Mouse (Mus musculus): Measurements from ENCODE around the gene Lpp.

Lpp gene

DNA sequence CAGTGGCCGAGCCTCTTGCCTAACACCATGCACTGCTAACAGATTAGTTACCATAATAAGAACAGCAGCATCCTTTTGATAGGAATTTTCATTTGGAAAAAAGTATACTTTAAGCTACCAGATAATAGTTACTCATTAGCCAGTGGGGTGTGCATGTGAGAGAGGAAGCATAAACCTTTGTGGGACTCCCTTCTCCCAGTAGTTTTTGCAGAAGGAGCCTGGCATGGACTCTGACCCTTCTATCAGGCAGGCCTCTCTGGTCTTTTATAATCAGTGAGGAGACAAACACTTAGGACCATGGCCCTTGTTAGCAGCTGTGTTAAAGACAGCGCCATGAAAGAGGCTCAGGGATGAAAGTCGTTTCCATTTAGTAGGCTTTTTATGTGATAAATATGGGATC is 76.0 kb downstream of the Lpp start:
- peak; percentile 72 for DNase-seq (ENCODE audit: low read depth, low spot score)

DNA sequence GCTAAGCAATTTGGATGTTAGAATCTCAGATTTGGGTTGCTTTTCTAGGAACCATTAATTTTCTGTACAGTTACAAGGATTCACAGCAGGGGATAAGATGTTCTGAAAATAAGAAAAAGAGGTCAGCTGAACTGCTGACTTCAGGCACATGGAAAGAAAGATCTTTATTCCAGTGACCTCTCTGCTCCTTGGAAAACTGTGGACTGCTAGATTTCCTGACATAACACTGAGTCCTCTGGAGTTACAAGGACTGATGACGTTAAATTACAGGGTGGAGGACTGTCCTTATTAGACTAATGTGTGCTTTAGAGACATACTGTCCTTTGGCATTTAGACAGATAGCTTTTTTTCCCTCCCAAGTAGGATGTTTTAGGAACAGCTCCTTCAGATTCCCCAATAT is 77.3 kb downstream of the Lpp start:
- no peak for DNase-seq (ENCODE audit: low read depth, low spot score)

DNA sequence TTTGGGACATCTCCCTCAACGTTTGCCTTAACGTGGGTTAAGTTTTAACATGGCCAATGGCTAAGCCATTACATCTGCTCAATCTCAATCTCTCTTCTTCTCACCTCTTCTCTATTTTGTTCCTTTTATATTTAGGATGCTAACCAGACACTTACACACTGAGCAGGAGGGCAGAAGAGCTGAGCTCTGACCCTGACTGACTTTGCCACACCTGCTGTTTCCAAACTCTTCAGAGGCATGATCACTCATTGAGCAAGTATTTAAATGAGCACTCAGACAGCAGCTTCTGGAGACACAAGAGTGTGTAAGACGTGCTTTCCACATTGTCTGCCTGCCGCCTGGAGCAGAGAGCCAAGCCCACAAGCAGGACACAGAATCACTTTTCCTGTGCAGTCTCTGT is 77.7 kb downstream of the Lpp start:
- DNase-seq (ENCODE audit: low read depth, low spot score): peak; percentile 85

DNA sequence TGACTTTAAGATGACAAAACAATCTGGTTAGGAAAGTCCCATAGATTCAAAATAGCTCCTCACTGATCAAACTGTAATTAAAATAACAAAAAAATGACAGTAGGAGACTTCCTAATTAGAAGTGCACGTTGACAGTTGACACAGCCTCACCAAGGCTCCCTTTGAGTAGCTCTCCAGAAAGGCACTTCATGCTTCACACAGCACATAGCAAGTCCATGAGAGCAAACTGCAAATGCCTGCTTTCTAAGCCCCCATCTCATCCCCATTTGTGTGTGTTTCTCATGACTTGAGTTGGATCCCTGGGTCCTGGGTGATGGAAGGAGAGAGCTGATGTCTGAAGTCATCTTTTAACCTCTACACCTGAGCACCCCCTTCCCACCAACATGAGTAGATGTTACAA is 78.5 kb downstream of the Lpp start:
- DNase-seq (ENCODE audit: low read depth, low spot score): peak; percentile 66

DNA sequence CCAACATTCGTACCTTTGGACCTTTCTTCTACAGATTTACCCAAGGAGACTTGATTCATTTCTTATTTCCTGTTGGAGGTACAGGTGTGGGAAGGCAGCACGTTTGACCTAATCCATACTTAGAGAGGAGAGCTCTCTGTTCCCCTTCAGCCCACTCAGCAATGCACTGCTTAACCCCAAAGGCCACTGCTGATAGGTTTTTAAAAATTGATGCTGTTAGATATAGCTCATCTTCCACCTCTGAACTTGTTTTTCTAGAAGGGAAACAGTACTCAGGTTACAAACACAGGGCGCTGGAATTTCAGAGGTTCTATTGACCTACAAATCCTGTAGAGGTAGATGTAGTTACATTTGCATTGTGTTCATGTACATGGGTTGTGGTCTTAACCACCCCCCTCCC is 80.7 kb downstream of the Lpp start:
- DNase-seq (ENCODE audit: low read depth, low spot score): peak; percentile 64

DNA sequence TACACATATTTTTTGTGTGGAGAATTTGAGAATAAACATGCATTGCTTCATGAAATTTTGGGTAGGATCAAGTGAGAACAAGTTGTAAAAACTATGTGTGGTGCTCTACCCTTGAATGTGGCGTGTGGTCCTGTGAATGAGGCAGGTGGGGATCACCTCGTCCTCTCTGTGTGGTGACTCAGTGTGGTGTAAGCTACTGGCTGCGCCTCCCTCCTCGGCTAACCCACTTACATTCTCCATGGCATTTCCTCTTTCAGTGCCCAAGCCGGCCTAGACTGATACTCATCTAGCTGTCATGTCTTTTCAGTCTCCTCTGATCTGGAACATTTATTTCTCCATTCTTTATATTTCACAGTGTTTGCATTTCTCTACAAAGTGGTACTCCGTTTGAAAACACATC is 81.5 kb downstream of the Lpp start:
- DNase-seq (ENCODE audit: low read depth, low spot score): peak; percentile 84

DNA sequence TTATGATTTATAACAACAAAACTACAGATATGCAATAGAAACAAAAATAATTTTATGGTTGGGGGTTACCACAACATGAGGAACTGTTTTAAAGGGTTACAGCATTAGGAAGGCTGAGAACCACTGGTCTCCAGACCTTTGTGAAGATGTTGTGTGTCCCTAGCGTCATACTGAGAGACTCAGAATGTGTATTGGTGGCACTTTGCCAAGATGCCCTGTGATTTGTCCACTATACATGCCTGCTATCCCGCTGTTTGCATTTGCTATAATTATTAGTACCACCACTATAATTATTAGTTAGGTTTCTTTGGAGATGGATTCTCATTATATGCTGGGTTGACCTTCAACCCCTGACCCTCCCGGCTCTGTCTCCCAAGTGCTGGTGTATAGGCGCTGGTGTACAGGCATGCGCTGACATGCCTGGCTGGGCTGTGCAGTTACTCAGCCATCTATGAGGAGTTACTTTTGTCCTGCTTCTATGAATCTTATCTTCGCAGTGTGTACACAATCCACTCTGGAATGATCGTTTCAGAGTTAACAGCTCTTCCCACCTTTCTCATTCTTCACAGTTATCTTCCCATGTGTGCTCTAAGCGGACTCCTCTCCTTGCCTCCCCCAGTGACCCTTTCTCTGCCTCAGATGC is 82.1 kb downstream of the Lpp start:
- no peak for DNase-seq (ENCODE audit: low read depth, low spot score)

DNA sequence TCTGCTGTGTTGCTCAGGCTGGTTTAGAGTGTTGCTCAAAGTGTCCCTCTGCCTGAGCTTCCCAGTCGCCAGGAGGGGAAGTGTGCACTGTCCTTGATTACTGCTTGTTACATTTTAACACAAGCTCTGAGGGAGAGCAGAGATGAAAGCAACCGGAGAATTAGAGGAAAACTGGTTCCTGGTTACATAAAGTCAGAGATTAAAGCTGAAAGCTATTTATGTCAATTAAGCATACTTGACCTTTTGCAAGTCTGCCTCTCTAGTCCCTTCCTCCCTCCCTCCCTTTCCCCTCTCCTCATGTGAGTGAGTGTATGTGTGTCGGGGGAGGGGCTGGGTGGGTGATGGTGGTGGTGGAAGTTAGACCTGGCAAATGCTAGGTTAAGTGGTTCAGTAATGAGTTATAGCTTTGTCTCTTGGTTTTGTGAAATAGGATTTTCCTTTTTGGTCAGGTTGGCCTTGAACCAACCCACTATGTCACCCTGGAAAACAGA is 83.6 kb downstream of the Lpp start:
- DNase-seq (ENCODE audit: low read depth, low spot score): no peak

DNA sequence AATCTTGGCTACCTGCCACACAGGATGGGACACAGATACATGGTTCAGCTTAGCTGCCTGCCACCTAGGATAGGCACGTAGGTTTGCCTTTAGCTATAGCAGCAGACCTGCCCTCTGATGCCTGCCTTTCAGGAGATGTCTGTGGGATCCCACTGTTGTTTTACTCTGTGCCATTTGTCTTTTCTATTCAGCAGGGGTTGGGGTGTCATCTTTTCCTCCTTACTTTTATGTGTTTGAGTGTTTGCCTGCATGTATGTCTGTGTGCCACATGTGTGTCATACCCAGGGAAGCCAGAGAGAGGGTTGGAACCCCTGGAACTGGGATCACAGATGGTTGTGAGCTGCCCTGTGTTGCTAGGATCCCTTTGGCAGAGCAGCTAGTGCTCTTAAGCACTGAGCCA is 84.7 kb downstream of the Lpp start:
- DNase-seq (ENCODE audit: low read depth, low spot score): no peak

DNA sequence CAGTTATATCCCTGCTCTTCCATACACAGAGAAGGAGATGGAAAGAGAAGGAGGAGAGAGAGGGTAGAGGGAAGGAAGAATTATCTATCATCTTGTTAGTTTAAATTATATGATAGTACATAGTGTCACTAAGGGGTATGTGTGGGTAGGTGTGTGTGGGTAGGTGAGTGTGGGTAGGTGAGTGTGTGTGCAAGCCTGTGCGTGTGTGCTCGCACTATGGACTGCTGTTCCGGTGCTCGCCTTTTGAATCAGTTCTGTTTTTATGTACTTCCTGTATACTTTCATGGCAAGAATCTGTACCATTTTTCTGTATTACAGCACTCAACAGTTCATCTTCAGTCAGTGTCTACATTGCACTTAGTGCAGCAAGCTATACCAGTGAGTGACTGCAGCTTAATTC is 85.5 kb downstream of the Lpp start:
- no peak for DNase-seq (ENCODE audit: low read depth, low spot score)

DNA sequence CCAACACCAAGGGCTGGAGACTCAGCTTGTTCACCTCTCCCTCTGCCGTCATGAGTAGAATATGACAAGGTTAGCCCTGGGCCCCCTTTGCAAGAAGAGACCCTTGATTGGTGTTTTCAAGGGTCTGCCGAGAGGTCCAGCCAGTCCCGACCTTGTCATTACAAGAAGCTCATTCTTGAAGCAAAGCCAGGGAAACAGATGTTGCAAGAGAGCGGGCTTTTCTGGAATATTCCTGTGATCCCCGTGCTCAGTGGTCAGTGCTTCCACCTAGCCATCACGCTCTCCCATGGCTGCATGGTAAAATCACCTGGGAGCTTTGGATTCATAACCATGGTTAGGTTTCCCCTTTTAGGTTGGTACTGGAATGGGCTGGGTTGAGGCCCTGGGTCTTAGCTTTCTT is 89.3 kb downstream of the Lpp start:
- no peak for DNase-seq (ENCODE audit: low read depth, low spot score)

DNA sequence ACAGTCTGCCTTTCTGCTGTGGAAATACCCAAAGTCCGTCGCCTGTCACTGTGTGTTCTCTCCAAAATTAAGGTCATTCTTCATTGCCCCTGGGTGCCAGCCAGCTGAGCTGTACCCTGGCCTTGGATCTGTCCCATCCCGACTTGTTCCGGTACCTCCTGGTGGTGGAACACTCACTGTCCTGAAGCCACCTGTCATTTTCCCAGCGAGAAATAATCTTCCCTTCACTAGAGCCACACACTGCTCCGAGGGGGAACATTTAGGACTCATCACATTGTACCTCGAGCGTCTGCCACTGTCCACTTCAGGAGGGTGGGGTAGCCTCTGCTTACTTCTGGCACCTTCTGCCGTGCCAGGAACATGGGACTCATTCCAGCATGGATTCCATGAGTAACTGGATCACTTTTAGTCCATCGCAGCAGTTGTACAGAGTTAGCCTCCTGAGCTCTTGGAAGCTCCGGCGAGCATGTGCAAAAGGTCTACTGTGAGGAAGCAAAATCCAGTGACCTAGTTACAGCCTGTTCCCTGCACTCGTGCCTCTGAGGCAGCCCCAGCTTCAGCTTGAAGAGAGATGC is 90.3 kb downstream of the Lpp start:
- DNase-seq (ENCODE audit: low read depth, low spot score): no peak

DNA sequence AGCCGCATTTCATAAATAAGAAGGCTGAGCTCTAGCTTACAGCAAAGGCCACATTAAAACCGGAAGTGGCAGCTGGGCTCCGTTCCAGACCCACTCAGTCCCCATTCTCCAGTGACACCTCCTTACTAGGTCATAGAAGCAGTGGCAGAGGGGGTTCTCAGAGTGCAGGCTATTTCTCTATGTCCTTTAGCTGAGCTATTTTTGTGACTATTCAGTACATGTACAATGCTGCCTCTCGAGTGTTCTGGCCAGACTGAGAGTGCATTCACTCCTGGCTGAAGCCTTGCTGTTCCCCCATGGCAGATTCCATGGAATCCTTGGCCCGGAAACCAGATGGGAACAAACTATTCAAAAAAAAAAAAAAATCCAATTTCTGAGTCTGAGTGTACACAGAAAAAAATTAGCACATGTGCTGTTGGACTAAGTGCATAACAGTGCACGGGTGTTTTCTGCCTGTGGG is 94.5 kb downstream of the Lpp start:
- DNase-seq (ENCODE audit: low read depth, low spot score): no peak

DNA sequence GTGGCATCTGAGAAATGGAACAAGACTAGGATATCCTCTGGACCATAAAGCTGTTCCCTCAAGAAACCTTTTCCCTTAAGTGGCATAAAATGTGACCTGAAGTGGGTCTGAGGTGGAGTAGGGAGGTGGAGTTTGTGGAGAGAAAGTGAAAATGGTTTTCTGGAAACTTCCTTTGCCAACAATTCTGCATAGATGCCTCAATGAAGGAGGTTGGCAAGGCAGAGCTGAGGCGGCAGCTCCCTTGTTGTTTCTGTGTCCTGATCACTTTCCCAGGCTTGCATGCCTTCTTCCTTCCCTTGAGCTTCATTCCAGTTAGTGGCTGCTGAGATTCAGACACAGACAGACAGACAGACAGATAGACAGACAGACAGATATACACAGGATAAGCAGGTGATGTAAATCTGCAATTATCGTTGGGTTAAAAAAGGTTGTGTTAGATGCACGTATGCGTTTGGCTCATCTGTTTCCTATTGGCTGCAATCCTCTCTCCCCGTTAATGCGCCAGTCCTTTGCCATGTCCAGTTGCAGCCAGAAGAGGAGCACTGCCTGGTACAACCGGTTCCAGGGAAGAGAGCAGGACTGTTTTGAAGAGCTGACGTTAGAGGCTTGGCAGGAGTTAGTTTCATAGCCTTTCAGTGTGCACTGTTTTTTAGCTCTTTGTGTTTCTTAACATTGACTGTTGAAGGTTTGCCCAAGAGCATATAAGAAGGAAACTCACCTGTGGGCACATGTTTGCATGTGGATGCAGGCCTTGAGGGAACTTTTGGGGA is 96.4 kb downstream of the Lpp start:
- DNase-seq (ENCODE audit: low read depth, low spot score): no peak

DNA sequence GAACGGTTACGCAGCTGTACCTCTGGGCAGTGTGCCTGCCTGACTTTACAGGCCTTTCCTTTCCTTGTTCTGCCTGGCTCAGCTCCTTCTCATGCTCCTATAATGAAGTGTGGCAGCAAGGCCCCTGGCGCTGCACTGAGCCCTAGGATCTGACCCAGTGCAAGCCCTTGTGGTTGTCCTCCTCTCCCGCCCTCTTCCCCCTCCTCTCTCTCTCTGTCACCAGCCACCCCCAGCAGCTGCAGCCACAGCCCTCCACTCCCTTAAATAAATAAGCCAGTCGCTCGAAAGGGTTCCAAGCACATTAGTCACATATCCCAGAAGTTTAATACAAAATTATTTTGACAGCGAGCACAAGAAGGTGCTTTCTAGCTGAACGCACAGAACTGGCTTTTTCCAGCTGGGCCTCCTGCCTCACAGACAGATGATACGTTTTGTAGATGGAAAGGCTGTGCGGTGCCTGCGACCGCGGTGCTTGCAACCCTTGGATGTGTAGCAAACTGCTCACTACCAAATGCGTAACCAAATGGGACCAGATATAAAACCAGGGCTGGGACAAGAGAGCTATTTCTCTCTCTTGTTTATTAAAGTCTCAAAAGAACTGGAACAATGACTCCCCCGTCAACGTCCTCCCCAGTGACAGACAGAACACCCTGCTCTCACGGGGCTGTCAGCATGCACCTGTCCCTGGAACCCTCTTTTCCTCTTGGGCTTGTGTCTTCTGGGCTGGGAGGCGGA is 97.6 kb downstream of the Lpp start:
- DNase-seq (ENCODE audit: low read depth, low spot score): no peak

DNA sequence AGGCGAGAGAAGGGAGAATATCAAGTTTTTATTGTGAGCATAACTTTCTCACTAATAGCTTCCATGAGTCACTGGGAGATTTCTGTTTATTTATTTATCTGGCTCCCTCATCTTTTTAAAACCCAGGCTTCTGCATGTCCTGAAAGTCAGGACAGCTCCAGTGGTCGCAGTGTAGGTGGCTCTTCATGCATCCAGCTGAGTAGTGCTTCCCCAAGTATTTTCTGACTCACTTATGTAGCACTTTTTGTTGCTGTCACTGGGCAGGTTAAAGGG is 98.1 kb downstream of the Lpp start:
- DNase-seq (ENCODE audit: low read depth, low spot score): no peak

DNA sequence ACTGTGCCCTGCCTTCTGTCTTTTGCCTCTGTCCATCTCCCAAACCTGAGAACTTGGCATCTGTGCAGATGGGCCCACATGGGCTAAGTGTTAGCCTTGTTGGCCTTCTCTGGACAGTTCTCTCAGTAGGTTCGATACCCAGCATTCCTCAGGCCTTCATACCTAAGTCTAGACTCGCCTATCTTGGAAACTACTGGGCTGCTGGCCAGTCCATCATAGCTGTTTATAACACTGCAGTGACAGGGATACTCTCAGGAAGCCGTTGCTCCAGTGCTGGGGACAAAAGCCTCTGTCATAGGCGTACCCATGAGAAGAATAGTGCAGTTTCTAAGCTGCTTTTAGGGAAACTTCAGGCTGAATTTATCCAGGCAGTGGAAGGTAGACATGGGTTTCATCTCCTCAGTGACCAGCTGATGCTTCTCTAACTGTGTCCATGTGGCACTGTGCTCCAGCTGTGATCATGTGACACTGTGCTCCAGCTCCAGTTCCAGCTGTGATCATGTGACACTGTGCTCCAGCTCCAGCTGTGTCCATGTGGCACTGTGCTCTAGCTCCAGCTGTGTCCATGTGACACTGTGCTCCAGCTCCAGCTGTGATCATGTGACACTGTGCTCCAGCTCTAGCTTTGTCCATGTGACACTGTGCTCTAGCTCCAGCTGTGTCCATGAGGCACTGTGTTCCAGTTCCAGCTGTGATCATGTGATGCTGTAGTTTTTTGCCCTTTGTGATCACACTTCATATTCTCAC is 99.1 kb downstream of the Lpp start:
- no peak for DNase-seq (ENCODE audit: low read depth, low spot score)

DNA sequence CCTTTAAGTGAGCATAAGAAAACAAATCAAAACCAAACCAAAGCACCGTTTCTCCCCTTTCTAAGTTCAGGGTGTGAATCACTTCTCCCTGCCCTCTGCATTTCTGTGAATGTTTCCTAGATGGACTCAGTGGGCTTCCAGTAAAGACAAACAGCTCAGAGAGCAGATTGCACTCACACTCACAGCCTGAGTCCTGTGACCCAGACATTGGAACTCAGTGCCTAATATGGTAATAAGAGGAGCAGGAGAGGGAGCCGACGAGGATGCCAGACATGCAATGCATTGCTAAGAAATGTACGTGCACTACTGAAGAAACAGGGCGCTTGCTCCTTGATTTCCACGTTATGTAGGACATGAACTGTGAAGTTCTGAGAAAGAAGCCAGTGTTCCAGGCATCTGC is 101.2 kb downstream of the Lpp start:
- DNase-seq (ENCODE audit: low read depth, low spot score): no peak

DNA sequence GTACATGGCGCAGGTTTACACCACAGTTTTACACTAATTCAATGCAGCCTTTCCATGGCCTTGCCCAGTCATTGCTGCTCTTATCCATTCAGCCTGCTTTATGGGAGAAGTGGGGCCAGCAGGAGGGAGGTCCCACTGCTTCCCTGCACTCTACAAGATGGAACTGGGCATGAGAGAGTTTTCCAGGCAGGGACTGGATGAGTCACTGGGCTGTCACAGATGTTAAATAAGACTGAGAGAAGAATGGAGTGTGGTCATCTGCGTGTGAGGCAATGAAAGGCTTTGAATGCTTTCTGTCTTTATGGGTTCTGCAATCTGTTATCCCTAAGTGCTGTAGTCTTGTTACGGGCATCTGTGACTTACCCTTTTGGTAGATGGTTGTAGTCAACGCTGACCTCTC is 102.2 kb downstream of the Lpp start:
- DNase-seq (ENCODE audit: low read depth, low spot score): no peak

DNA sequence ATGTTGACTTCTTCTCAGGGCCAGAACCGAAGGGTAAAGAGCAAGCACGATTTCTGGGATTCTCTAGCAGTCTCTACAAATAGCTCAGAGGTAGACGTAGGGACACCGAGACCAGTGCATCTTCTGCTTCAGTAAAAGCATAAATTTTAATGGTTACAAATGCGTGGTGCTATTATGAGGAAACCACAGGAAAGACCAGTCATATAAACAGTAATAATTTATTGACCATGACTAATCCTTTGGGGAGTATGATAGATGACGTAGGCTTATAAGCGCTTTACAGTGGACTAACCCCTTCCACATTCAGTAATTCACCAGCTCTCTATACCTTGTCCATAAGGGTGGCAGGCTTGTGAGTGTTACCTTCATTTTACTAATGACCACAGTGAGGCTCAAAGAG is 103.3 kb downstream of the Lpp start:
- DNase-seq (ENCODE audit: low read depth, low spot score): no peak

DNA sequence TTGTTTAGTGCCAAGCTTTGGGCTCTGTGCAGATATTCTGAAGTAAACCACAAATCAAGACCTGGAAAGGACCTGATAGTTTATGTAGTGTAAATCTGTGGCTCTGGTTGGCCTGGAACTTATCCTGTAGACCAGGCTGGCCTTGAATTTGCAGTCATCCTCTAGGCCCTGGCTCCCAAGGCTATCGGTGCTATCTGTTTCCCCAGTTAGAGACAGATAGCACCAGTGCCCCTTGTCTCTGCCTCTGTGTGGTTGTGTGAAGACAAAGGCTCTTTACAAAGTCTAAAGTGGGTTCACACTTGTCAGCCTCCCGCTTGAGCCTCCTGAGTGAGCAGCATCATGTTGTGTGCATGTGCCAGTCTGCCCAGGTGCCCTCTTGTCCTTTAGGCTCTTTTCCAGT is 104.1 kb downstream of the Lpp start:
- DNase-seq (ENCODE audit: low read depth, low spot score): no peak

DNA sequence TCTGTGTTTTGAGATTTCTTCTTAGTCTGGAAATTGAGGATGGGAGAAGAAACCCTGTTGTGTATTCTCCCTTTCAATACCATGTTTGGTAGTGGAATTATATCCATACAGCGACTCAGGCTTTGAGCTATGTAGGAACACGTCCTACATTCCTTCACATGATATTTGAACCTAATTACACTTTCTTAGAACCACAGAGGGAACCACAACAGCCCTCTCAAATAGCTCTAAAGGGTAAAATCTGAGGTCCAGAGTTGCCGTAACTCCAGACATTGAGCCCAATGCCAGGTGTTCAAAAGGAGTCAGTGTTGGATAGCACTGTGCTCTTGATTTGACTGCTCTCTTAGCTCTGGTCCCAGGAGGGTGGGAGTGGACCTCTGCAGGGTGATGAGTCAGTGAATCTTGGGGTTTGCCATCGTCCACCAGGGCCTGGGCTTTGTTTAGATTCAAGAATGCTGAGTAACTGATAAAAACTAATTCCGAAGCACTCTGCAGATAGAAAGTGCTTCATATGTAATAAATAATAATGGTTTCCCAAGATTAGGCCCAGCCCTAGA is 104.9 kb downstream of the Lpp start:
- DNase-seq (ENCODE audit: low read depth, low spot score): no peak
